Mouse (Mus musculus) hindbrain, embryonic 13.5 days (tissue): ENCODE measurements at regions not wholly inside any gene's neighbourhood (a gene's known extent, or its start where the extent isn't known, plus 50 kb on each side); places are given as distances from the start of the nearest gene placed in this dataset.

Experiments
- ATAC-seq: fragments of 200-750 bp; cut with Nextera tagmentation; 2 replicates; pipeline ENCODE4 v1.8.0; 2017; ENCODE audit warnings: moderate TSS enrichment; ENCODE audit not compliant: low FRiP score
- H3K27ac ChIP-seq: fragments of 300-500 bp; sonication (generic); 2 replicates; pipeline ENCODE4 v1.5.1; 2015; ENCODE audit warnings: inconsistent platforms, mild to moderate bottlenecking, moderate library complexity
- H3K27me3 ChIP-seq: fragments of 300-500 bp; sonication (generic); 2 replicates; pipeline ENCODE4 v1.6.1; 2015; ENCODE audit warnings: mild to moderate bottlenecking, inconsistent platforms
- H3K36me3 ChIP-seq: fragments of 300-500 bp; sonication (generic); 2 replicates; pipeline ENCODE4 v1.6.1; 2015; ENCODE audit warnings: mild to moderate bottlenecking, inconsistent platforms
- H3K4me1 ChIP-seq: fragments of 300-500 bp; sonication (generic); replicated peaks from 2 replicates; pipeline ENCODE4 v1.6.1; 2015; ENCODE audit warnings: inconsistent platforms
- H3K4me2 ChIP-seq: fragments of 300-500 bp; sonication (generic); 2 replicates; pipeline ENCODE4 v1.6.1; 2015; ENCODE audit warnings: inconsistent platforms, mild to moderate bottlenecking, moderate library complexity
- H3K4me3 ChIP-seq: fragments of 300-500 bp; sonication (generic); 2 replicates; pipeline ENCODE4 v1.5.1; 2015; ENCODE audit warnings: mild to moderate bottlenecking, inconsistent platforms
- H3K9ac ChIP-seq: fragments of 300-500 bp; sonication (generic); 2 replicates; pipeline ENCODE4 v1.6.1; 2015; ENCODE audit warnings: mild to moderate bottlenecking, inconsistent platforms
- H3K9me3 ChIP-seq: fragments of 300-500 bp; sonication (generic); 2 replicates; pipeline ENCODE4 v1.6.1; 2016; ENCODE audit warnings: inconsistent platforms
- WGBS: fragments of 180-500 bp; shearing (Covaris S2); methylation state at CpG from one replicate; pipeline ENCODE4 v1.1.7; 2015; 5-methylcytosine and 5-hydroxymethylcytosine counted together

DNA sequence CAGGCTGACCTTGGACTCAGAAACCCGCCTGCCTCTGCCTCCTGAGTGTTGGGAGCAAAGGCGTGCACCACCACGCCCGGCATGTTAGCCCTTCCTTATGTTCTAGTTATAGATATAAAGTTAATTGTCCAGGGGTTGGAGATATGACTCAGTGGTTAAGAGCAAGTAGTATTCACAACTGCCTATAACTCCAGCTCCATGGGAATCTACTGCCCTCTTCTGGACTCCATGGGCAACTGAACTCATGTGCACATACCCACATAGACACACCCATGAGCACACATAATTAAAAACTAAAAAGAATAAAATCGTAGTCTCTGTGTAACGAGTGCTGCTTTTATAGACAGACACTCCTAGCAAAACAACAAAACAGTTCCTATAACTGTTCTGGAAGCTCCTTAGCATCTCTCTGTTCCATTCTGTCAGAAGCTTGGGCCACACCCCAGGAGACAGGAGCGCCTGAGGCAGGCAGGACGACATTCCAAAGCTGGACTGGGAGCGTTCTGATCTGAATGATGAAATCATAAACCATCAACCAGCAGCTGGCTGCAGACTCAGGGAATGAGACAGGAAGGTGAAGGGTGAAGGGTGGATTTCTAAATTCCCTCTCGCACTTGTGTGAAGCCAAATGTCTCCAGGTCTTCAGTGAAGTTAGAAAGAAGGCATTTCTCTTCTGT, 80.6 kb upstream of the Zfp217 start:
- H3K27ac ChIP-seq = no peak overlapping the region
- no peak overlapping the region for H3K4me3 ChIP-seq

DNA sequence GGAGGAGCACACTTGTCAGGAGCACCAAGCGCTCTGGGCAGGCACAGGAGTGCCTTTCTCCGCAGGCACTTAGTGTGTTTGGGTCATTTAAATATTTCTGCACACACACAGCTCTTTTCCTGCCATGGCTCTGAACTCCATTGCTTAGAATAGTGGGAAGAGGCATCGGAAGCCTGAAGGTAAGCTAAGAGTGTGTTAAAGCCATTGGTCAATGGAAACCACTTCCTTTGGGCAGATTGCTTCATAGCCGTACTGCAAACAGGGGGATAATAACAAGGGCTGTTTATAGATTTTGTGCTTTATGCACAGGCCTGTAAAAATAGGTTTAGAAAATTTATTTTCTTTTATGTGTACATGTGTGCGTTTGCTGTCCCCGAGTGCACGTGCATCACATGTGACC, 76.0 kb upstream of the Zfp217 start:
- Histone ChIP-seq H3K9ac (no peak overlapping the region), H3K9me3 (no peaks in the 10 kb centered on the region), H3K4me1 (peaks cover 47% of the 10 kb centered on the region), H3K4me3 (no peak overlapping the region), H3K27me3 (no peaks in the 10 kb centered on the region), H3K4me2 (no peak overlapping the region), H3K36me3 (no peaks in the 10 kb centered on the region), H3K27ac (no peak overlapping the region; the same call in 1 of the 2 replicates)
- no peak for ATAC-seq
- 80% methylated on average over 7 of the region's 7 CpGs for WGBS

More for the DNA sequence above, 80.6 kb upstream of the Zfp217 start:
- no peak for ATAC-seq
- Histone ChIP-seq H3K27me3 (no peaks in the 10 kb centered on the region), H3K9ac (no peak overlapping the region), H3K4me2 (no peak overlapping the region), H3K36me3 (no peaks in the 10 kb centered on the region), H3K4me1 (peaks cover 4% of the 10 kb centered on the region), H3K9me3 (no peaks in the 10 kb centered on the region)
- 95% methylated on average over 10 of the region's 10 CpGs for WGBS

DNA sequence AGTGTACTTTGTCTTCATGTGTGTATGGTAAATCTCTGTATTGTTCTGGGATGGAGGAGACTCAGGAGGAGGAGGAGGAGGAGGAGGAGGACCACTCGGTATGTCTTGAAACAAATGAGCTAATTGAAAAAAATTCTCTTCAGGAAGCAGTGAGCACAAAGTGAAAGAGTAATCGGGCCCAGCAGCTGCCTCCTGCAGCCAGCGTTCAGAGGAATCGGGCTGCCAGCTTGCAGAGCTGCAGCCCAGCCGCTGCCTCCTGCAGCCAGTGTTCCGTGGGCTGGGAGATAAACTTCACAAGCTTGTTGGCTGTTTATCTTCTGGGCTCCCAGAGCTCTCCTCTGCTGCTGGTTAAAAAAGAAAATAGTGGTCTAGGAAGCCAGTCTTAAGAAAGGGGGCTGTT, 74.9 kb upstream of the Zfp217 start:
- Histone ChIP-seq H3K9me3 (no peaks in the 10 kb centered on the region), H3K4me1 (peaks cover 58% of the 10 kb centered on the region), H3K9ac (peak overlapping the region; percentile 43; the same call in 1 of the 2 replicates), H3K36me3 (no peaks in the 10 kb centered on the region), H3K27me3 (no peaks in the 10 kb centered on the region), H3K4me2 (peak overlapping the region; percentile 58), H3K27ac (peak overlapping the region; percentile 81), H3K4me3 (no peak overlapping the region)
- no peak for ATAC-seq
- under 1% methylated on average over 6 of the region's 6 CpGs for WGBS

DNA sequence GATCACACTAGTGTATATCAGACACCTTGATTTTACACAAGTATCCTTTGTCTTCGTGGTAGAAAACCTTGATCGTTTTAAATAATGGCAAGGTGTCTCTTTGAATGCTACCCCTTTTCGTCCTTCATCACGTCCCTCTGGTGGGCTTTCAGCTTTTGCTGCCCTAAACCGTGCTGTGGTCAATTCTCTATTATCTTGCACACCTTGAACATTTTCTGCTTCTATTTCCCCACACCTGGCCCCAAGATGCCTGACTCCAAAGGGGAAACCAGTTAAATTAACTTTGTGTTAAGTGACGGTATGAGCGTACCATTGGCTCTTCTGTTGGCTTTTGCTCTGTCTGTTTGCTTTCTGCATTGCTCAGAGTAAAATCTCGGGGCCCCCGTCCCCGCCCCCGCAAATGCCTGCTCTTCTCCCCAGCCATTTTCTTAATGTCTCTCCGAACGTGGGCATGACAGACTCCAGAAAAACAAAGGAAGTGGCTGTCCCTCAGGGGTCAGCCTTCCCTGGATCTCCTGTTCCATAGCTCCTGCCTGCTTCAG, 74.2 kb upstream of the Zfp217 start:
- Histone ChIP-seq H3K27me3 (no peaks in the 10 kb centered on the region), H3K27ac (peak overlapping the region; percentile 81; the same call in 1 of the 2 replicates), H3K4me1 (peaks cover 61% of the 10 kb centered on the region), H3K4me3 (no peak overlapping the region), H3K4me2 (peak overlapping the region; percentile 58), H3K9me3 (no peaks in the 10 kb centered on the region), H3K9ac (no peak overlapping the region), H3K36me3 (no peaks in the 10 kb centered on the region)
- no peak for ATAC-seq
- WGBS = 8% methylated on average over 13 of the region's 13 CpGs

DNA sequence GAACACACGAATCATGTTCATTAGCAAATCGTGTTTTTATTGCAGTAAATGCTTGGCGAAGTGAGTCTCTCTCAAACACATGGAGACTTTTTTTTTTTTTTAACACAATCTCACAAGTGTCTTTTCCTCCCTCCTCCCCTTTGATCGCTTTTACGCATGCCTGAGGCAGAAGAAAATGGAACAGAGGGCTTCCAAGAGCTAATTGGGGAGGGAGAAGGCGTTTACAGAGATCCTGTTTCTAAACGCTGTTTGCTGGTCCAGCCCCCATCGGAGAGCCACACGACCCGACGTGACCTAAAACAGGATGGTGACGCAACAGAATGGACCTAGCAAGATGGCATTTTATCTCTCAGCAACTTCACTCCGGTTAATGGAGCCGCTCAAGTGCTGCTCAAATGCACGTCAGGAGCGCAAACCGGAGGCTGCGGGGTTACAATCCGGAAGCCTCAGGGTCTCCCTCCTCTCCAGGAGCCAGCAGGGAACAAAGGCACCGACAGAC, 73.0 kb upstream of the Zfp217 start:
- peak overlapping the region; percentile 34 for H3K4me3 ChIP-seq
- no peaks in the 10 kb centered on the region for H3K27me3 ChIP-seq
- peak overlapping the region; percentile 58 for H3K4me2 ChIP-seq
- H3K9ac ChIP-seq = peak overlapping the region; percentile 55
- peak overlapping the region; percentile 93 for H3K27ac ChIP-seq
- 0% methylated on average over 19 of the region's 20 CpGs for WGBS
- no peak for ATAC-seq
- no peaks in the 10 kb centered on the region for H3K36me3 ChIP-seq
- no peaks in the 10 kb centered on the region for H3K9me3 ChIP-seq
- peaks cover 61% of the 10 kb centered on the region for H3K4me1 ChIP-seq

DNA sequence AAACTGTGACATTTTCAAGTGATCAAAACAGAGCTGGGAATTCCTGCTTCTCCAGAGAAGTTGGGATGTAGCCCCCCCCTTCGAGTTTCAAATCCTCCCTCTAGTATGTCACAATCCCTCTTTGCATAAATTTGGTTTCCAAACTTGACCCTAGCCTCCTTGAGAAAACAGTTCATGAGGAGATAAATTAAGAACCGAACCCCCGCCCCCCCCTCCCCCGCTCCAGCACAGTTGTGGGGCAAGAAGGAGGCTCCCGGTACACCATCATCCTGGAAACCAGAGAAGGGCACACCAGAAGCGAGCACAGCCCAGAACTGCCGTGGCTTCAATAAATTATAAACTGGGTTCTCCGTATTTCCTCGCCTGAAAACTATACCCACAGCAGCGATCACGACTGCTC, 72.5 kb upstream of the Zfp217 start:
- Histone ChIP-seq H3K4me1 (peaks cover 61% of the 10 kb centered on the region), H3K27me3 (no peaks in the 10 kb centered on the region), H3K4me2 (peak overlapping the region; percentile 58), H3K36me3 (no peaks in the 10 kb centered on the region), H3K9ac (peak overlapping the region; percentile 55; the same call in 1 of the 2 replicates), H3K4me3 (peak overlapping the region; percentile 34), H3K27ac (peak overlapping the region; percentile 93), H3K9me3 (no peaks in the 10 kb centered on the region)
- 2% methylated on average over 11 of the region's 11 CpGs for WGBS
- ATAC-seq = no peak

DNA sequence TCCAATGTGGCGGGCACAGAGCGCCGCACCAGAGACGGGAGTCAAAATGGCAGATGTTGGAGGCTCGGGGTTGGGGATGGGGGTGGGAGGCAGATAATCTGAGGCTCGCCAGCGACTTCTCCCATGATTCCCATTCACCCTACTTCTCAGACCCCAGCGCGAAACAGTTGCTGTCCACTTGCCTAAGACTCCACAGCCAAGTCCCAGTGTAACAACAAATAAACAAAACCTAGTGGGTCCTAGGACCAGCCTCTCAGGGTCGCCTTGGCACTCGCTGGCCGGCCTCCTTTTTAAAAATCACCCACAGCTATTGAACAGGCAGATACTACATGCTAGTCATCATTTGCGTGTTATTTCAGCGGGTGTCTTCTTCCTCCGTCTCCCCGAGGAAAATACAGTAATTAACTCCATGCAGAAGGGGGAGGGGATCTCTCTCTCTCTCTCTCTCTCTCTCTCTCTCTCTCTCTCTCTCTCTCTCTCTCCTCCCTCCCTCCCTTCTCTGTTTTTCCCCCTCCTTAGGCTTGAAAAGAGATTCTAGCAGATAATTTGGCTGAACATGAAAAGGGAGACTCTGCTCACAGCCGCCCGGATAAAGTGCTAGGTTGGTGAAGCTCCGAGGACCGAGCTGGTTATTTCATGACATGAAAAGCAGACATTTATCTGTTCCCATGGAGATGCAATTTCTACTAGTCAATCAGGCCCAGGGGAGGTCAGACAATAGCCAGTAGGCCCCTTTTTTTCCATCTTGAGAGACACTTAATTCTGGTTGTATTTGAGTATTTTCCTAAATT, 71.9 kb upstream of the Zfp217 start:
- H3K4me3 ChIP-seq = peak overlapping the region; percentile 30
- peak overlapping the region; percentile 63 for H3K9ac ChIP-seq
- WGBS = 2% methylated on average over 20 of the region's 20 CpGs
- peaks cover 61% of the 10 kb centered on the region for H3K4me1 ChIP-seq
- no peak for ATAC-seq
- H3K27ac ChIP-seq = peak overlapping the region; percentile 93
- H3K36me3 ChIP-seq = no peaks in the 10 kb centered on the region
- no peaks in the 10 kb centered on the region for H3K27me3 ChIP-seq
- peak overlapping the region; percentile 58 for H3K4me2 ChIP-seq
- H3K9me3 ChIP-seq = peaks cover 4% of the 10 kb centered on the region; the same call in 1 of the 2 replicates

DNA sequence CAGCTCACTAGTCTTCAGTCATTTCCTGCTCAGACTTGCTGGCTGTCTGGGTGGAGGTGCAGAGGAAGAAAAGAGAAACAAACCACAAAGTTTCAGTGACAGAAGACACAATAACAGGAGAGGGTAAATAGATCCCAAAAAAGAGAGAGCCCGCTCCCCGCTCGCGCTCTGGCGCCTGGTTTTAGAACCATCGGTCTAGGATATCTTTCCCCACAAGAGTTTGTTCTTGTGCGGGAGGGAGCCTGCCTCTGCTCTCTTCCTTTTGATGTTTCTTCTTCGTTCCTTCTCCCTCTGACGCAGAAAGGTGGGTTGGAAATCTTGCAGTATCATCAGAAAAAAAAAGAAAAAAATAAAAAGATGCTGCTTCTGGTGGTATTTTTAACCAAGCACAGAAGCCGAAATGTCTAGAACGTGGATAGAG, 71.3 kb upstream of the Zfp217 start:
- Histone ChIP-seq H3K9ac (peak overlapping the region; percentile 63), H3K27ac (peak overlapping the region; percentile 93), H3K27me3 (no peaks in the 10 kb centered on the region), H3K4me1 (peaks cover 61% of the 10 kb centered on the region), H3K36me3 (no peaks in the 10 kb centered on the region), H3K9me3 (peaks cover 7% of the 10 kb centered on the region; the same call in 1 of the 2 replicates), H3K4me3 (peak overlapping the region; percentile 30), H3K4me2 (peak overlapping the region; percentile 58)
- no peak for ATAC-seq
- 3% methylated on average over 11 of the region's 11 CpGs for WGBS

DNA sequence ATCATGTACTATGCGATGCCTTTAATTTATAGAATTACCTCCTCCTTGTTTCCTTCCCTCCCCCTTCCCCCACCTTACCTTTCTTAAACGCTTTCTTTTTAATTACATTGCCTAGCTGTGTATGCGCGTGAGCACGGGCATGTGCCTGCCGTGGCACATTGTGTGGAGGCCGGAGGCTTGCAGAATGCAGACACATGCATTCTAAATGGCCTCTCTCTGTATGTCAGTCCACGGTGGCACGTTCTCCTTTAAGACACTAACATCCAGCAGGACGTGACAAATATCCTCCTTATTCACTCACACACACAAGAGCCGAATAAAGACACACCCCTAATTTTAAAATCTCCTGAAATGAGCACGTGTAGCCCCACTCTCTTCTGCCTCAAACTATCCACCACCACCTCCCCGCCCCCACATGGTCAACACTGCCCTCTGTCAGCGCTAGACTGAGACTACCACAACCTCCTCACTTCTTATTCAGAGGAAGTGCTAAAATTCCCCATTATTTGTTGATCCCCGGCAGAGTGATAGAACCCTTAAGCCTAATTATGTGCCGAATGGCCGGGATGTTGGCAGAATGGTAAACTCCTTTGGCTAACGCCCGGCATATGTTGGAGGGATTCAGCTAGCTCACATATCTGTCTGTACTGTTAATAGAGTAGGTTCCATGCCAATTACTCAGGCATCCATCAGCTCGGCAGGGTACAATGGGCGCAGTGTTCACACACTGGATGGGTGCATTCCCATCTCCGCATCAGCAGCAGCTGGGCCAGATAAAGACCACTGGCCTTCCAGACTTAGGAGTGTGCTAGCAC, 70.5 kb upstream of the Zfp217 start:
- Histone ChIP-seq H3K9ac (peak overlapping the region; percentile 60), H3K4me1 (peaks cover 57% of the 10 kb centered on the region), H3K27ac (peak overlapping the region; percentile 93), H3K36me3 (no peaks in the 10 kb centered on the region), H3K4me2 (peak overlapping the region; percentile 58), H3K27me3 (no peaks in the 10 kb centered on the region), H3K4me3 (peak overlapping the region; percentile 30), H3K9me3 (peaks cover 7% of the 10 kb centered on the region; the same call in 1 of the 2 replicates)
- peak; percentile 80 for ATAC-seq
- 4% methylated on average over 22 of the region's 22 CpGs for WGBS

DNA sequence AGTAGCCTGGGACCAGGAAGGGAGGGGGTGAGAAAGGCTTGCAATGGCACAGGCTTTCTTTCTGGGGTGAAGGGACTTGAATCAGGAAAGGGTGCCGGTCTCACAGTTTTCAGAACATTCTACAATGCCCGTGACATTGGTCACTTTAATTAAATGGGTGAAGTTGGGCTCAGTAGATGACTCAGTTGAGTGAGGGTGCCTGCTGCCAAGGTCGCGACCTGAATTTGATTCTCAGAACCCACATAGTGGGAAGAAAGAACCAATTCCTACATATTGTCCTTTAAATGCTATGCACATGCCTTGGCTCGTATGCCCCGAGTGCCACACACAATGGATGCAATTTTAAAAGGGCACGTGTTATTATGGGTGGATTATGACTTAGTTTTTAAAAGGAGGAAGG, 68.4 kb upstream of the Zfp217 start:
- Histone ChIP-seq H3K36me3 (no peaks in the 10 kb centered on the region), H3K4me3 (no peak overlapping the region), H3K4me2 (no peak overlapping the region), H3K27ac (no peak overlapping the region), H3K27me3 (no peaks in the 10 kb centered on the region), H3K4me1 (peaks cover 39% of the 10 kb centered on the region), H3K9ac (no peak overlapping the region), H3K9me3 (peaks cover 7% of the 10 kb centered on the region; the same call in 1 of the 2 replicates)
- 94% methylated on average over 7 of the region's 7 CpGs for WGBS
- ATAC-seq = no peak

DNA sequence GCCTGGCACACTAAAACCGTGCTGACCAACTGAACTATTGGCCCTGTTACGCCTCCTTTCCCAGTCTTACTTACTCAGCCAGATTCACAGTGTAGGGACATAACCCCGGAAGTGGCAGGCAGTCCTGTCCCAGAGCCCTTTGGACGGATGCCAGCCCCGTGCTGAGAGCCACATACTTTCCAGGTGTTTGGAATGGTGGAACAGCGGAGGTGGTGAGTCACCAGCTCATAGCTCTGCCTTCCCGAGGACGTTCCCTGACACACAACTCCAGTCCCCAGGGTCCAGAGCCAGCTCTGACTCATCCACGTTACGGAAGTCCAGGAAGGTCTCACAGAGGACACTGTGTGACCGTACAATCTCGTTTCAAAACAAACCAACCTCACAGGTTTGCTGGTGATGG, 61.2 kb upstream of the Zfp217 start:
- no peaks in the 10 kb centered on the region for H3K27me3 ChIP-seq
- H3K36me3 ChIP-seq = no peaks in the 10 kb centered on the region
- 77% methylated on average over 12 of the region's 12 CpGs for WGBS
- H3K9ac ChIP-seq = no peak overlapping the region
- H3K4me1 ChIP-seq = peaks cover 24% of the 10 kb centered on the region
- no peak overlapping the region for H3K4me2 ChIP-seq
- H3K4me3 ChIP-seq = no peak overlapping the region
- ATAC-seq = no peak
- no peak overlapping the region for H3K27ac ChIP-seq
- no peaks in the 10 kb centered on the region for H3K9me3 ChIP-seq

DNA sequence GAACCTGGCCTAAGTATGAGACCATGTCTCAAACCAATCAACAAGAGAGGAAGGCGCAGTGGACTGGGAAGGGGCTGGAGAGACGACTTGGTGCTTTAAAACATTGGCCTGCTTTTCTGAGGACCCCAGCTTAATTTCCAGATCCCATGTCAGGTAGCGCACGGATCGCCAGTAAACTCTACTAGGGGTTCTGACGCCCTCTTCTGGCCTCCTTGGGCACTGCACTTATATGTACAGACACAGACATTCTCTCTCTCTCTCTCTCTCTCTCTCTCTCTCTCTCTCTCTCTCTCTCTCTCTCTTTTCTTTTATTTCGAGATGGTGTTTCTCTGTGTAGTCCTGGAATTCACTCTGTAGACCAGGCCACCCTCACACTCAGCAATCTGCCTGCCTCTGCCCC, 60.0 kb upstream of the Zfp217 start:
- Histone ChIP-seq H3K9me3 (no peaks in the 10 kb centered on the region), H3K27ac (no peak overlapping the region), H3K9ac (no peak overlapping the region), H3K4me1 (peaks cover 24% of the 10 kb centered on the region), H3K27me3 (no peaks in the 10 kb centered on the region), H3K36me3 (no peaks in the 10 kb centered on the region), H3K4me2 (no peak overlapping the region), H3K4me3 (no peak overlapping the region)
- WGBS = 83% methylated on average over 7 of the region's 7 CpGs
- no peak for ATAC-seq
